In the genomic region with DNA sequence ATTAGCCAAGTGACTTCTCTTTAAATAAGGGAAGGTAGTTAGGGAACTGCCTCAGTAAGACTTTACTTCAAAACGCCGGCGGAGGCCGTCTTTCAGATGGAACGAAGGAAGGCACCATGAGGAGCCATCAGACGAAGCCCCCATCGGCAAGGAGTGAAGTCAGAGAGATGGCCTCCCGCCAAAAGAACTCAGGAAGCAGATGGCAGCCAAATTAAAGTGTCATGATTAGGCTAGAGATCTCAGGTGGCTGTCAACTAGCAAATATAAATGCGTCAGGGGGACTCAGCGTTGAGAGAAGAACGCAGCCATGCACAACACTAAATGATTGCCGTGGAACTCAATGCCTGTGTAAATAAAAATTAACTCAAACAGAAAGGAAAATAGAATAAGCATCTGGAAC, we compare ENCODE assay signal across 14 mouse cellular contexts.
DNase-seq lines count a peak whose midpoint lies in the region; ATAC-seq and TF ChIP-seq lines count a peak whose summit lies in the region.
"Had no signal": no experiment of that assay in that cellular context is flagged by ENCODE, and none has a peak within 500 bp of the region (broad histone marks: within the 10 kb centered on the region; RNA-seq: fewer than 3 reads in every experiment).

No protein-coding gene starts in this region.

- no peak overlapping the region for H3K9ac ChIP-seq in hindbrain, embryonic 16.5 days (ENCODE audit: low read depth, low read length)
- H3K9ac ChIP-seq: embryonic facial prominence, embryonic 13.5 days; liver, embryonic 15.5 days had no signal

- DNase-seq in kidney, postnatal 10 days: peak; percentile 34
- DNase-seq in kidney, postnatal 36 days: no peak
- peak; percentile 94 for DNase-seq in brain, embryonic 14.5 days (ENCODE audit: low read depth)
- DNase-seq in cerebellum, adult 2 months: peak; percentile 52 to 72
- DNase-seq in layer of hippocampus, postnatal 36 days: no peak
- no peak for DNase-seq in thymus, postnatal 14 days
- DNase-seq: gastrocnemius, adult 2 months; right cerebral cortex, postnatal 14 days; thymus, adult 18-20 months had no signal

- 14% methylated on average over 12 of the region's 12 CpGs for WGBS in cerebellum, adult 2 months
- 39% methylated on average over 12 of the region's 12 CpGs for WGBS in hindbrain, embryonic 16.5 days

- ATAC-seq in hindbrain, embryonic 16.5 days: peak; percentile 85
- no peak for ATAC-seq in inflammation-experienced regulatory T-cells, adult 6 months

- H3K27me3 ChIP-seq in cerebellum, adult 2 months (ENCODE audit: control insufficient read depth, insufficient read depth, low read length): no peaks in the 10 kb centered on the region
- no peaks in the 10 kb centered on the region for H3K27me3 ChIP-seq in hindbrain, embryonic 16.5 days (replicated peaks; ENCODE audit: control insufficient read depth, insufficient read depth, low read length)
- H3K27me3 ChIP-seq: embryonic facial prominence, embryonic 13.5 days; liver, embryonic 15.5 days had no signal

- no peaks in the 10 kb centered on the region for H3K9me3 ChIP-seq in hindbrain, embryonic 16.5 days (ENCODE audit: control insufficient read depth, low read length)
- H3K9me3 ChIP-seq: embryonic facial prominence, embryonic 13.5 days; liver, embryonic 15.5 days had no signal

- no peaks in the 10 kb centered on the region for H3K4me1 ChIP-seq in cerebellum, adult 2 months (ENCODE audit: control insufficient read depth, insufficient read depth, low read length)
- no peaks in the 10 kb centered on the region; the same call in 1 of the 2 replicates for H3K4me1 ChIP-seq in hindbrain, embryonic 16.5 days (ENCODE audit: control insufficient read depth, insufficient read depth, low read depth, low read length)
- H3K4me1 ChIP-seq: liver, embryonic 15.5 days had no signal

- no peak for TF ChIP-seq POLR2A in brain, embryonic 14.5 days (IDR thresholded peaks at IDR 0.05; ENCODE audit: borderline replicate concordance, extremely low read depth, insufficient read depth, insufficient read length, poor library complexity, severe bottlenecking)
- no peak for TF ChIP-seq POLR2A in cerebellum, adult 2 months (IDR thresholded peaks at IDR 0.05; ENCODE audit: borderline replicate concordance, insufficient read depth, low read length)

- no peak for TF ChIP-seq CTCF in brain, embryonic 14.5 days (IDR thresholded peaks at IDR 0.05; ENCODE audit: borderline replicate concordance, extremely low read depth, insufficient read depth, insufficient read length)
- TF ChIP-seq CTCF in cerebellum, adult 2 months (IDR thresholded peaks at IDR 0.05; ENCODE audit: borderline replicate concordance, insufficient read depth, low read depth, low read length): no peak

- no peak overlapping the region for H3K4me3 ChIP-seq in cerebellum, adult 2 months (replicated peaks; ENCODE audit: insufficient read depth, low read depth, low read length)
- no peak overlapping the region for H3K4me3 ChIP-seq in hindbrain, embryonic 16.5 days (ENCODE audit: low read length)
- H3K4me3 ChIP-seq: embryonic facial prominence, embryonic 13.5 days; gastrocnemius, adult 2 months; left cerebral cortex, adult 2 months; liver, embryonic 15.5 days had no signal

- no peak overlapping the region for H3K4me2 ChIP-seq in hindbrain, embryonic 16.5 days (ENCODE audit: low read length)
- H3K4me2 ChIP-seq: embryonic facial prominence, embryonic 13.5 days; liver, embryonic 15.5 days had no signal

- no peak overlapping the region for H3K27ac ChIP-seq in cerebellum, adult 2 months (ENCODE audit: insufficient read depth, low read length)
- no peak overlapping the region; the same call in 1 of the 2 replicates for H3K27ac ChIP-seq in hindbrain, embryonic 16.5 days (ENCODE audit: low read depth, low read length)
- H3K27ac ChIP-seq: embryonic facial prominence, embryonic 13.5 days; gastrocnemius, adult 2 months; left cerebral cortex, adult 2 months; liver, embryonic 15.5 days had no signal

- no peaks in the 10 kb centered on the region for H3K36me3 ChIP-seq in hindbrain, embryonic 16.5 days (ENCODE audit: control insufficient read depth, insufficient read depth, low read length)
- H3K36me3 ChIP-seq: embryonic facial prominence, embryonic 13.5 days; liver, embryonic 15.5 days had no signal

Comparison
In these comparisons a context has a peak if more than half of its experiments do, and no peak if none do; other contexts are left out.
1. DNase-seq: peak in kidney, postnatal 10 days (single experiment), brain, embryonic 14.5 days (single experiment) and cerebellum, adult 2 months (2 of 2); none in kidney, postnatal 36 days (0 of 2), layer of hippocampus, postnatal 36 days (0 of 2) and thymus, postnatal 14 days (single experiment).